Mouse (Mus musculus) adrenal gland, adult 18-20 months (tissue): Measurements from ENCODE around the gene Lrrc40. TPM values are rescaled to one million over a fixed set of nuclear protein-coding genes. Genes with fewer than 3 reads are reported as not detected.
"Not testable (repeated sequence)": the region's sequence is repeated elsewhere in the genome, so short reads cannot be mapped to it uniquely, and the experiment has no call there.

Experiments used
- DNase-seq, 2 experiments: peaks; one replicate each; pipeline ENCODE4 v3.0.0; 2021 to 2022; ENCODE audit warnings: low spot score in 2 of 2
- total RNA-seq, 2 experiments: library from RNA; stranded (reverse); gene quantifications; 1 replicate in 1 of 2; 2 replicates in 1 of 2; pipeline ENCODE4 v1.2.3; 2021

The Lrrc40 gene
- total RNA-seq, 2 experiments from 2014 or later, result 25.3 to 31.4 TPM

DNA sequence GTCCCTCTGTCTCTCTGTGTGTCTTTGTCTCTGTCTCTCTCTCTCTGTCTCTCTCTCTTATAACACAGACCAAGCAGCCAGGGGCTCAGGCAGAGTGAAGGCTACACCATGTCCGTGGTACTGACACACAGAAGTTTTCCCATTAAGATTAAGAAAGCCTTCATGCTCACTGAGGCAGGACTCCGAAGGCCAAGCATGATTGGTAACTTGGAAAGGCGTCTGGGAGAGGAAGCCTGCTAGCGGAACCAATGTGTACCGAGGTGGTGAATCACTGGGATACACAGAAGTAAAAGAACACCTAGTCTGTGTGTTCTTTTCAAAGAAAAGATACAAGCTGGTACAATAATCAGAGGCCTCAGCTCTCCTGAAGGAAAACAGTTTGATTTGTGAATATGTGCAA, 41.4 kb downstream of the Lrrc40 start:
- DNase-seq, result no peak

DNA sequence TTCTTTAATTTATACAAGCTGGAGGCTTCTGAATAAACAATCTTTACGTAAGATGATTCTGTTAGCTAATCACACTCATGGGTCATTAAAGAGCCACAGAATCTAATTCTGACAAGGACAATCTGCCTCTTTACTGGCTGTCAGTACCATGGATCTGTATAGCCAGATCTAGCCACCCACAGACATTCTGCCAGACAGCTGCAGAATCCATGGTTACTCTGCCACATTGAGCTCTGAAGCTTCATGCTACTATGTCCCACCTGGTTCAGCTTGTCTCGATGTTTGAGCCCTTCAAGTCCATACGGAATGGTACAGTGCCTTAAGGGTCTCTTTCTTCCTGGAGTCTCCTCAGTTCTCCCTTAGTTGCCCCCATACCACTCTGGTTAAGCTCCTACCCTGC, 55.1 kb downstream of the Lrrc40 start:
- DNase-seq, result no peak

DNA sequence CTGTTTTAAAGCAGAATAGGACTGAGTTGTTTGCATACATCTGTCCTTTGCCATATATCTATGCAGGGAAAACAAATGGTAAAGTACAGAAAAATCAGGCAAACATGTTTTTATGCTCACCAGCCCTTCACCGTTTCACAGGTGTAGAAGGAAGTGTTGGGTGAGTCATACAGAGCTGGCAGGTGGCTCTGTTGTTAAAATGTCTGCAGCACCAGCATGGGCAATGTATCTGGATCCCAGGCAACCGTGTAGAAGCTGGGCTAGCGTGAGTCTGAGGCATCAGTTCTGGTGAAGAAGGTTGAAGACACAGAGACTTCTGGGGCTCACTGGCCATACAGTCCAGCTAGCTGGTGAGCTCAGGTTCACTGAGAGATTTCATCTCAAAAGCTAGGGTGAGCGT, 57.5 kb downstream of the Lrrc40 start:
- no peak for DNase-seq

DNA sequence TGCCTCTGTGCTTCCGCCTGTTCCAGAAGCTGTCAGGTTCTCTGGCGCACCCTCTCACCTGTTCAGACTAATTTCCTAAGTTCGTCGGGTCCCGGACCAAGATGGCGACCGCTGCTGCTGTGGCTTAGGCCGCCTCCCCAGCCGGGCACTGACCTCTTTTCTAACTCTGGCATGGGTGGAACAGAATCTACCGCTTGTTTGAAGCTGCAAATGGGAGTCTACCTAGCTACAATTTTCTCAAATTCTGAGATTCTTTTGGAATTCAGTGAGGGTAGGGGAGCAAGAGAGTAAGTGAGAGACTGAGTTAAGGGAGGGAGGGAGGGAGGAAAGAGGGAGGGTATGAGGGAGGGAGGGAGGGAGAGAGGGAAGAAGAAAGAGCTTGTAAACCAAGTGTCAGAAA, 65.6 kb downstream of the Lrrc40 start:
- DNase-seq, result not testable (repeated sequence)

DNA sequence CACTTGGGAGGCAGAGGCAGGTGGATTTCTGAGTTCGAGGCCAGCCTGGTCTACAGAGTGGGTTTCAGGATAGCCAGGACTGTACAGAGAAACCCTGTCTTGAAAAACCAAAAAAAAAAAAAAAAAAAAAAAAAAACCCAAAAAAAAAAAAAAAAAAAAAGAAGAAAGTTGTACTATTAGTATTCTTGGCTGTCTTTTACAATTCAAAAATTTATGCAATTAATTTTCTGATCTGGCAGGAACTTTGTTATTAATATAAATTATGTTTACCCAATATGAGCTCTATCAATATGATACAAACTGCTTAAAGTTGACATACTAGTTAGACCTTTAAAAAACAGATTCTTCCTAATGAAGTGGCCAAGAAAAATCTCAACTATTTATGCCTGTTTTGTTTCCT, 66.1 kb downstream of the Lrrc40 start:
- DNase-seq, result not testable (repeated sequence)

DNA sequence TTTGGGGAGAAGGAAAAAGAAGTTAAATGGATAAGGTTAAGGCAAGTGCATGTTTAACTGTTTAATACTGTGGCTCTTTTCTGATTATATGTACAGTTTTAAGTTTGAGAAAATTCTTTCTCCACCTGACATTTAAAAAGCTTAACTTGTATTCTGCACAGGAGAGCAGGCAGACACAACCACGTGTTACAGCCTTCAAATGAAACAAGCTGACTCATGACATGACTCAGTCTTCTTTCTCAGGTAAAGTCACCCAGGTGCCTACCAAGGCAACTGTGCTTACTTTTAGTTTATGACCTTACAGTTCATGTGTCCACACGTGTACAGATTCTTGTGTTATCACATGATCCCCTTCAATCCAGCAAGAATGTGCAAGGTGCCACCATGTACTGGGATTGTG, 67.0 kb downstream of the Lrrc40 start:
- no peak for DNase-seq

DNA sequence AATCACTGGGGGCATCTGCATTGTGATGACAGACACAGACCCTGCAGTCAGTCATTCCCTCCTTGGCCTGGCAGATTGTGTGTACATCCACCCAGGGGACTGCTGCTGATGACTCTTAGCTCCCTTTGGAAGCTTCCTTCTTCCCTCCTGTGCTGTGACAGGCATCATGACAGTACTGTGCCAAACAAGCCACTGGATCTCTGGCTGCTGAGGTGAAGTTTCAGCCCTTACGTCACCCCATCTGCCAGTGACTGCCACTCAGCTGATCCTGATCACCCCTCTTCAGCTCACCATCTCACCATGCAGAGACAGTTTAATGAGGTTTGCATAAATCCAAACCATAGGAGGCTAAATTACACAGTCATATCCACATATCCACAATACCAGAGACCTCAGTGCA, 68.8 kb downstream of the Lrrc40 start:
- DNase-seq, result no peak

Other genes with a start within 250 kb of the Lrrc40 start
- 10 to 100 TPM; 19.1 to 35.7 TPM for gene Cth, start 111.6 kb upstream of the Lrrc40 start, total RNA-seq
- 10 to 100 TPM; 94.5 to 95.9 TPM for gene Ankrd13c, start 89.4 kb upstream of the Lrrc40 start, total RNA-seq
- 100 to 1,000 TPM; 145 to 191 TPM for gene Srsf11, start within 50 bp of the Lrrc40 start, total RNA-seq